Mouse (Mus musculus) thymus, postnatal 36 days (tissue): Measurements from ENCODE around the gene Ugcg.
A peak's percentile ranks its signal among the peaks of the same experiment; 100 is the strongest.
"Not testable (repeated sequence)": the region's sequence is repeated elsewhere in the genome, so short reads cannot be mapped to it uniquely, and the experiment has no call there.

ENCODE experiments used
- DNase-seq, 2 experiments: peaks; one replicate each; pipeline ENCODE4 v3.0.0; 2022; ENCODE audit warnings: mixed read lengths in 2 of 2

Ugcg gene

GRCm38 (mm10) chr4:59260871-59261515 is 71.9 kb downstream of the Ugcg start:
- peak; percentile 62 to 74 for DNase-seq

GRCm38 (mm10) chr4:59261582-59261981 is 72.5 kb downstream of the Ugcg start:
- DNase-seq: not testable (repeated sequence)

GRCm38 (mm10) chr4:59262156-59262555 is 73.1 kb downstream of the Ugcg start:
- DNase-seq: no peak

GRCm38 (mm10) chr4:59263418-59263817 is 74.4 kb downstream of the Ugcg start:
- DNase-seq: no peak

- peak in 1 of 2 experiments; percentile 26 for DNase-seq
Observed at GRCm38 (mm10) chr4:59264611-59265095, 75.6 kb downstream of the Ugcg start.

GRCm38 (mm10) chr4:59265182-59265581 is 76.1 kb downstream of the Ugcg start:
- peak in 1 of 2 experiments; percentile 17 for DNase-seq

GRCm38 (mm10) chr4:59265631-59266030 is 76.6 kb downstream of the Ugcg start:
- peak in 1 of 2 experiments; percentile 4 for DNase-seq
